Mouse (Mus musculus) heart, adult 2 months (tissue): ENCODE measurements around the gene Snrpe.

Experiments used
- CTCF ChIP-seq: fragments of 200-600 bp; IDR thresholded peaks from 2 replicates; pipeline ENCODE4 v1.8.1; 2022; ENCODE audit warnings: antibody characterized with exemption, mild to moderate bottlenecking, moderate library complexity
- EP300 ChIP-seq: fragments of 200-500 bp; IDR thresholded peaks from 2 replicates; pipeline ENCODE4 v1.6.1; 2011; ENCODE audit warnings: low read depth, low read length, control low read depth; ENCODE audit not compliant: insufficient read depth
- POLR2A ChIP-seq: fragments of 200-500 bp; IDR thresholded peaks from 2 replicates; pipeline ENCODE4 v1.6.1; 2011; ENCODE audit warnings: mild to moderate bottlenecking, low read depth, low read length, control low read depth; ENCODE audit not compliant: insufficient read depth

DNA sequence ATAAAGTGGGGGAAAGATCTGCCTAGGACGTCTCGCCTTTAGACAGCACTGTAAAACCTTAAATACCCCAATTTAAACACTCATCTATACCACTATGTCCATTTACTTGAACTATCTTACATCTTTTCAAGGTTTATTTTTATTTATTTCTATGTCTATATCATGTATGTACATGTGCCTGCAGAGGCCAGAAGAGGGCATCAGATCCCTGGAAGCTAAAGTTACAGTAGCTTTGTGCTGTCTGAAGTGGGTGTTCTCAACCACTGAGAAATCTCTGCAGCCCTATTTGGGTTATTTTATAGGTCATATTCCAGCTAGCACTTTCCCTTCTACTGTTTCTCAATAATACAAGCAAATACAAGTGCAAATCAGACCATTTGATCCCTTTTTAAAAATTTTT, 22.1 kb upstream of the Snrpe start:
- TF ChIP-seq CTCF (peak; percentile 59), POLR2A (no peak), EP300 (no peak)
